Mouse (Mus musculus): ENCODE results near the gene Grin2c. TPM values are rescaled to one million over a fixed set of nuclear protein-coding genes. Genes with fewer than 3 reads are reported as not detected.

Grin2c gene
- total and polyA plus RNA-seq, 3 experiments: not detected

DNA sequence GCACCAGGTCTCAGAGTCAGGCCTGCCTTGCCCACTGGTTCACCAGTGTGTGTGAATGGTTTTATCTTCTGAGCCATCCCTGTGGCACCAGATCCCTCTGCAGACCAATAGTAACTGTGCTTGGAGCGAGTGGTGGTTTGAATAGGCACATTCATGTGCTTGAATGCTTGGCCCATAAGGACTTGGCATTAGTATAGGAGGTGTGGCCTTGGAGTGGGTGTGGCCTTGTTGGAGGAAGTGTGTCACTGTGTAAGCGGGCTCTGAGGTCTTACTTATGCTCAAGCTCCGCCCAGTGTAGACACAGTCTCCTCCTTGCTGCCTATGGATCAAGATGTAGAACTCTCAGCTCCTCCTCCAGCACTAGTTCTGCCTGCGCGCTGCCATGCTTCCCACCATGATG is 20.3 kb upstream of the Grin2c start:
- Histone ChIP-seq H3K9ac (ENCODE audit: control insufficient read depth, low read depth, low read length, poor library complexity, severe bottlenecking) (no peak overlapping the region), H3K4me3 (ENCODE audit: control insufficient read depth in 1 of 2, insufficient read depth in 1 of 2, low read depth in 2 of 2, low read length in 2 of 2) (no peak overlapping the region), H3K79me2 (ENCODE audit: control insufficient read depth, insufficient read depth, low read length, poor library complexity) (no peaks in the 10 kb centered on the region), H3K9me3 (replicated peaks; ENCODE audit: insufficient read depth, low read length) (no peaks in the 10 kb centered on the region), H3K4me1 (ENCODE audit: control insufficient read depth in 1 of 2, insufficient read depth in 2 of 2, low read length in 2 of 2) (no peaks in the 10 kb centered on the region), H3K27ac (ENCODE audit: control insufficient read depth, low read depth, low read length) (no peak overlapping the region), H3K36me3 (ENCODE audit: control insufficient read depth in 1 of 2, insufficient read depth in 2 of 2, low read length in 2 of 2) (no peaks in the 10 kb centered on the region), H3K27me3 (ENCODE audit: control insufficient read depth in 1 of 2, insufficient read depth in 2 of 2, low read length in 2 of 2) (no peaks in the 10 kb centered on the region)
- peak; percentile 80 for DNase-seq (ENCODE audit: low read depth, low spot score)
- TF ChIP-seq MXI1 (IDR thresholded peaks at IDR 0.05; ENCODE audit: low read depth, low read length): no peak
- no peak for TF ChIP-seq USF2 (IDR thresholded peaks at IDR 0.05; ENCODE audit: borderline replicate concordance in 1 of 2, insufficient read depth in 1 of 2, low read depth in 1 of 2, low read length in 2 of 2)
- TF ChIP-seq MYC (IDR thresholded peaks at IDR 0.05; ENCODE audit: low read depth, low read length): no peak
- no peak for TF ChIP-seq POLR2A (IDR thresholded peaks at IDR 0.05; ENCODE audit: control insufficient read depth in 1 of 2, insufficient read depth in 1 of 2, low read depth in 1 of 2, low read length in 2 of 2, poor library complexity in 1 of 2)
- TF ChIP-seq NRF1 (IDR thresholded peaks at IDR 0.05; ENCODE audit: insufficient read depth, low read depth, low read length, poor library complexity, severe bottlenecking): no peak
- no peak for TF ChIP-seq ZKSCAN1 (IDR thresholded peaks at IDR 0.05; ENCODE audit: low read depth, low read length)
- TF ChIP-seq SIN3A (IDR thresholded peaks at IDR 0.05; ENCODE audit: low read length): no peak
- no peak for TF ChIP-seq SMC3 (IDR thresholded peaks at IDR 0.05; ENCODE audit: low read depth, low read length)
- TF ChIP-seq TCF12 (IDR thresholded peaks at IDR 0.05; ENCODE audit: low read depth, low read length): no peak
- no peak for TF ChIP-seq MAZ (IDR thresholded peaks at IDR 0.05; ENCODE audit: low read depth, low read length)
- no peak for TF ChIP-seq POLR2AphosphoS2 (IDR thresholded peaks at IDR 0.05; ENCODE audit: low read length)
- no peak for TF ChIP-seq ZMIZ1 (IDR thresholded peaks at IDR 0.05; ENCODE audit: low read depth, low read length)
- no peak for TF ChIP-seq GATA1 (IDR thresholded peaks at IDR 0.05; ENCODE audit: low read depth, low read length)
- TF ChIP-seq TAL1 (IDR thresholded peaks at IDR 0.05; ENCODE audit: low read length): no peak
- TF ChIP-seq JUND (IDR thresholded peaks at IDR 0.05; ENCODE audit: low read depth, low read length): no peak
- no peak for TF ChIP-seq POLR2AphosphoS5 (IDR thresholded peaks at IDR 0.05; ENCODE audit: borderline replicate concordance, low read depth, low read length)
- no peak for TF ChIP-seq EP300 (IDR thresholded peaks at IDR 0.05; ENCODE audit: low read depth in 1 of 2, low read length in 2 of 2)
- no peak for TF ChIP-seq BHLHE40 (IDR thresholded peaks at IDR 0.05; ENCODE audit: borderline replicate concordance, low read depth, low read length)
- TF ChIP-seq RAD21 (IDR thresholded peaks at IDR 0.05; ENCODE audit: low read depth, low read length): no peak
- no peak for TF ChIP-seq KAT2A (conservative IDR thresholded peaks at IDR 0.05; ENCODE audit: low read depth, low read length)

GRCm38 (mm10) chr11:115286201-115286993 is 19.4 kb upstream of the Grin2c start:
- no peak for DNase-seq (ENCODE audit: low read depth, low spot score)
- Histone ChIP-seq H3K4me3 (ENCODE audit: control insufficient read depth in 1 of 2, insufficient read depth in 1 of 2, low read depth in 2 of 2, low read length in 2 of 2) (no peak overlapping the region), H3K4me1 (ENCODE audit: control insufficient read depth in 1 of 2, insufficient read depth in 2 of 2, low read length in 2 of 2) (no peaks in the 10 kb centered on the region), H3K36me3 (ENCODE audit: control insufficient read depth in 1 of 2, insufficient read depth in 2 of 2, low read length in 2 of 2) (no peaks in the 10 kb centered on the region), H3K27ac (ENCODE audit: control insufficient read depth, low read depth, low read length) (no peak overlapping the region), H3K79me2 (ENCODE audit: control insufficient read depth, insufficient read depth, low read length, poor library complexity) (no peaks in the 10 kb centered on the region), H3K27me3 (ENCODE audit: control insufficient read depth in 1 of 2, insufficient read depth in 2 of 2, low read length in 2 of 2) (no peaks in the 10 kb centered on the region), H3K9me3 (replicated peaks; ENCODE audit: insufficient read depth, low read length) (no peaks in the 10 kb centered on the region), H3K9ac (ENCODE audit: control insufficient read depth, low read depth, low read length, poor library complexity, severe bottlenecking) (no peak overlapping the region)
- no peak for TF ChIP-seq TCF12 (IDR thresholded peaks at IDR 0.05; ENCODE audit: low read depth, low read length)
- no peak for TF ChIP-seq RCOR1 (IDR thresholded peaks at IDR 0.05; ENCODE audit: low read depth, low read length)

Data from MEL (cell line).